Mouse (Mus musculus): ENCODE results near the gene Cirbp.

Gene Cirbp

GRCm38 (mm10) chr10:80175536-80176269, 9.9 kb downstream of the Cirbp start:
- DNase-seq (ENCODE audit: low spot score in 2 of 2): peak in 1 of 2 experiments; percentile 43

GRCm38 (mm10) chr10:80176270-80176834, 10.6 kb downstream of the Cirbp start:
- DNase-seq (ENCODE audit: low spot score in 2 of 2): no peak

- no peak for DNase-seq (ENCODE audit: low spot score in 2 of 2)
Measured at GRCm38 (mm10) chr10:80177441-80178279, 11.9 kb downstream of the Cirbp start.

- peak in 1 of 2 experiments; percentile 23 for DNase-seq (ENCODE audit: low spot score in 2 of 2)
Measured at GRCm38 (mm10) chr10:80179068-80180051, 13.6 kb downstream of the Cirbp start, which contains the start of gene Efna2. TSS of gene Efna2 (plus strand) at chr10:80179482.

- no peak for DNase-seq (ENCODE audit: low spot score in 2 of 2)
Measured at GRCm38 (mm10) chr10:80180288-80180687, 14.5 kb downstream of the Cirbp start.

GRCm38 (mm10) chr10:80180823-80181222, 15.0 kb downstream of the Cirbp start:
- no peak for DNase-seq (ENCODE audit: low spot score in 2 of 2)

GRCm38 (mm10) chr10:80182547-80182946, 16.8 kb downstream of the Cirbp start:
- DNase-seq (ENCODE audit: low spot score in 2 of 2): no peak

GRCm38 (mm10) chr10:80186649-80187048, 20.9 kb downstream of the Cirbp start:
- no peak for DNase-seq (ENCODE audit: low spot score in 2 of 2)

GRCm38 (mm10) chr10:80187739-80188138, 22.0 kb downstream of the Cirbp start:
- DNase-seq (ENCODE audit: low spot score in 2 of 2): no peak

- no peak for DNase-seq (ENCODE audit: low spot score in 2 of 2)
Measured at GRCm38 (mm10) chr10:80188453-80189024, 22.8 kb downstream of the Cirbp start.

- no peak for DNase-seq (ENCODE audit: low spot score in 2 of 2)
Measured at GRCm38 (mm10) chr10:80189999-80190398, 24.2 kb downstream of the Cirbp start.

- DNase-seq (ENCODE audit: low spot score in 2 of 2): no peak
Measured at GRCm38 (mm10) chr10:80190491-80191051, 24.8 kb downstream of the Cirbp start.

- no peak for DNase-seq (ENCODE audit: low spot score in 2 of 2)
Measured at GRCm38 (mm10) chr10:80193976-80194375, 28.2 kb downstream of the Cirbp start.

- no peak for DNase-seq (ENCODE audit: low spot score in 2 of 2)
Measured at GRCm38 (mm10) chr10:80194441-80194840, 28.7 kb downstream of the Cirbp start.

GRCm38 (mm10) chr10:80196167-80196566, 30.4 kb downstream of the Cirbp start:
- no peak for DNase-seq (ENCODE audit: low spot score in 2 of 2)

GRCm38 (mm10) chr10:80196778-80197581, 31.2 kb downstream of the Cirbp start:
- DNase-seq (ENCODE audit: low spot score in 2 of 2): no peak

- peak in 1 of 2 experiments; percentile 85 for DNase-seq (ENCODE audit: low spot score in 2 of 2)
Measured at GRCm38 (mm10) chr10:80199440-80200008, 33.7 kb downstream of the Cirbp start.

- DNase-seq (ENCODE audit: low spot score in 2 of 2): no peak
Measured at GRCm38 (mm10) chr10:80200485-80200884, 34.7 kb downstream of the Cirbp start.

GRCm38 (mm10) chr10:80204055-80204454, 38.3 kb downstream of the Cirbp start:
- DNase-seq (ENCODE audit: low spot score in 2 of 2): no peak

Data from left cerebral cortex, adult 9 months (tissue).